Mouse (Mus musculus) liver, embryonic 13.5 days (tissue): ENCODE measurements around the gene Camk2b. TPM values are rescaled to one million over a fixed set of nuclear protein-coding genes. Genes with fewer than 3 reads are reported as not detected.

Experiments used
- ATAC-seq: fragments of 200-750 bp; cut with Nextera tagmentation; 2 replicates; pipeline ENCODE4 v1.8.0; 2017; ENCODE audit warnings: low read depth, mild to moderate bottlenecking, moderate number of reproducible peaks, moderate library complexity
- DNase-seq: peaks from one replicate; pipeline ENCODE4 v3.0.0; 2022
- H3K27ac ChIP-seq: fragments of 300-500 bp; sonication (generic); 2 replicates; pipeline ENCODE4 v1.5.1; 2015; ENCODE audit warnings: moderate library complexity, mild to moderate bottlenecking, inconsistent platforms
- H3K27me3 ChIP-seq: fragments of 300-500 bp; sonication (generic); 2 replicates; pipeline ENCODE4 v1.6.1; 2015; ENCODE audit warnings: mild to moderate bottlenecking, inconsistent platforms
- H3K36me3 ChIP-seq: fragments of 300-500 bp; sonication (generic); 2 replicates; pipeline ENCODE4 v1.6.1; 2015; ENCODE audit warnings: mild to moderate bottlenecking, inconsistent platforms
- H3K4me1 ChIP-seq: fragments of 300-500 bp; sonication (generic); replicated peaks from 2 replicates; pipeline ENCODE4 v1.6.1; 2015; ENCODE audit warnings: inconsistent platforms
- H3K4me2 ChIP-seq: fragments of 300-500 bp; sonication (generic); 2 replicates; pipeline ENCODE4 v1.6.1; 2015; ENCODE audit warnings: inconsistent platforms, mild to moderate bottlenecking, moderate library complexity
- H3K4me3 ChIP-seq: fragments of 300-500 bp; sonication (generic); replicated peaks from 2 replicates; pipeline ENCODE4 v1.5.1; 2015; ENCODE audit warnings: mild to moderate bottlenecking, inconsistent platforms
- H3K9ac ChIP-seq: fragments of 300-500 bp; sonication (generic); 2 replicates; pipeline ENCODE4 v1.6.1; 2015; ENCODE audit warnings: mild to moderate bottlenecking, inconsistent platforms
- H3K9me3 ChIP-seq: fragments of 300-500 bp; sonication (generic); replicated peaks from 2 replicates; pipeline ENCODE4 v1.6.1; 2016; ENCODE audit warnings: inconsistent platforms
- WGBS: fragments of 180-500 bp; shearing (Covaris S2); methylation state at CpG from one replicate; pipeline ENCODE4 v1.1.7; 2015; ENCODE audit not compliant: insufficient replicate concordance; 5-methylcytosine and 5-hydroxymethylcytosine counted together
- polyA plus RNA-seq: library from polyadenylated mRNA; unstranded; fragments of >200 nt; fragmentation: Nextera tagmentation; extraction: Ambion mirVana; gene quantifications from 2 replicates; pipeline ENCODE4 v1.2.1, GENCODE M21; 2015

The Camk2b gene
- polyA plus RNA-seq, 1 experiment from 2014 or later = 0.35 TPM

- ATAC-seq (no peak), DNase-seq (no peak)
- WGBS = 63% methylated on average over 2 of the region's 2 CpGs
- no peaks in the 10 kb centered on the region for H3K4me1 ChIP-seq
- H3K36me3 ChIP-seq = no peaks in the 10 kb centered on the region
- H3K27ac ChIP-seq = no peak overlapping the region
- H3K27me3 ChIP-seq = no peaks in the 10 kb centered on the region
- no peaks in the 10 kb centered on the region for H3K9me3 ChIP-seq
- no peak overlapping the region for H3K4me3 ChIP-seq
- H3K9ac ChIP-seq = no peak overlapping the region
- H3K4me2 ChIP-seq = no peak overlapping the region
These were observed 86.1 kb downstream of the Camk2b start for GRCm38 (mm10) chr11:5980108-5980507.

- DNase-seq (no peak), ATAC-seq (no peak)
- Histone ChIP-seq H3K4me1 (no peaks in the 10 kb centered on the region), H3K9me3 (no peaks in the 10 kb centered on the region), H3K27ac (no peak overlapping the region), H3K4me2 (no peak overlapping the region), H3K4me3 (no peak overlapping the region), H3K9ac (no peak overlapping the region), H3K27me3 (no peaks in the 10 kb centered on the region), H3K36me3 (no peaks in the 10 kb centered on the region)
- WGBS = 65% methylated on average over 7 of the region's 7 CpGs
These were observed 87.1 kb downstream of the Camk2b start for GRCm38 (mm10) chr11:5979088-5979487.

GRCm38 (mm10) chr11:5976106-5976505 lies 90.1 kb downstream of the Camk2b start:
- ATAC-seq = no peak
- H3K27me3 ChIP-seq = no peaks in the 10 kb centered on the region
- WGBS = 36% methylated on average over 9 of the region's 9 CpGs

GRCm38 (mm10) chr11:5975068-5975467 lies 91.1 kb downstream of the Camk2b start:
- H3K4me3 ChIP-seq = no peak overlapping the region
- H3K9me3 ChIP-seq = no peaks in the 10 kb centered on the region
- WGBS = 50% methylated on average over 2 of the region's 2 CpGs
- H3K36me3 ChIP-seq = no peaks in the 10 kb centered on the region
- no peak for DNase-seq
- no peaks in the 10 kb centered on the region for H3K27me3 ChIP-seq
- no peak overlapping the region for H3K27ac ChIP-seq
- no peak overlapping the region for H3K9ac ChIP-seq
- H3K4me2 ChIP-seq = no peak overlapping the region
- H3K4me1 ChIP-seq = peaks cover 7% of the 10 kb centered on the region
- ATAC-seq = no peak

More at GRCm38 (mm10) chr11:5976106-5976505, 90.1 kb downstream of the Camk2b start:
- no peak for DNase-seq
- Histone ChIP-seq H3K4me1 (peaks cover 7% of the 10 kb centered on the region), H3K4me2 (no peak overlapping the region), H3K27ac (no peak overlapping the region), H3K9me3 (no peaks in the 10 kb centered on the region), H3K9ac (no peak overlapping the region), H3K4me3 (no peak overlapping the region), H3K36me3 (no peaks in the 10 kb centered on the region)

GRCm38 (mm10) chr11:5974053-5974452 lies 92.1 kb downstream of the Camk2b start:
- Histone ChIP-seq H3K4me3 (no peak overlapping the region), H3K9me3 (no peaks in the 10 kb centered on the region), H3K27ac (no peak overlapping the region), H3K9ac (no peak overlapping the region), H3K27me3 (no peaks in the 10 kb centered on the region), H3K4me1 (peaks cover 7% of the 10 kb centered on the region), H3K4me2 (no peak overlapping the region), H3K36me3 (peaks cover 7% of the 10 kb centered on the region; the same call in 1 of the 2 replicates)
- WGBS = 33% methylated on average over 6 of the region's 6 CpGs
- ATAC-seq (no peak), DNase-seq (no peak)

GRCm38 (mm10) chr11:5973151-5973550 lies 93.0 kb downstream of the Camk2b start:
- WGBS = 40% methylated on average over 7 of the region's 7 CpGs
- no peak overlapping the region for H3K4me3 ChIP-seq
- no peak overlapping the region for H3K4me2 ChIP-seq
- DNase-seq (no peak), ATAC-seq (no peak)
- H3K9ac ChIP-seq = no peak overlapping the region
- H3K9me3 ChIP-seq = no peaks in the 10 kb centered on the region
- no peaks in the 10 kb centered on the region for H3K27me3 ChIP-seq
- no peak overlapping the region for H3K27ac ChIP-seq
- peaks cover 7% of the 10 kb centered on the region for H3K4me1 ChIP-seq
- H3K36me3 ChIP-seq = peaks cover 16% of the 10 kb centered on the region

- ATAC-seq = no peak
- DNase-seq = no peak
- Histone ChIP-seq H3K27ac (no peak overlapping the region), H3K4me2 (no peak overlapping the region), H3K4me3 (no peak overlapping the region), H3K36me3 (peaks cover 31% of the 10 kb centered on the region), H3K9ac (no peak overlapping the region), H3K4me1 (peaks cover 7% of the 10 kb centered on the region), H3K27me3 (no peaks in the 10 kb centered on the region), H3K9me3 (no peaks in the 10 kb centered on the region)
- 52% methylated on average over 7 of the region's 7 CpGs for WGBS
These were observed 95.0 kb downstream of the Camk2b start for GRCm38 (mm10) chr11:5971202-5971601.

GRCm38 (mm10) chr11:5968223-5968622 lies 97.9 kb downstream of the Camk2b start:
- H3K4me2 ChIP-seq = no peak overlapping the region
- H3K27me3 ChIP-seq = no peaks in the 10 kb centered on the region
- no peaks in the 10 kb centered on the region for H3K9me3 ChIP-seq
- H3K27ac ChIP-seq = no peak overlapping the region
- peaks cover 60% of the 10 kb centered on the region for H3K36me3 ChIP-seq
- H3K4me3 ChIP-seq = no peak overlapping the region
- ATAC-seq = no peak
- H3K9ac ChIP-seq = no peak overlapping the region
- DNase-seq = no peak
- H3K4me1 ChIP-seq = peaks cover 6% of the 10 kb centered on the region
- 89% methylated on average over 6 of the region's 6 CpGs for WGBS

- no peak overlapping the region for H3K9ac ChIP-seq
- H3K4me2 ChIP-seq = no peak overlapping the region
- ATAC-seq = no peak
- no peak for DNase-seq
- no peak overlapping the region for H3K4me3 ChIP-seq
- H3K27ac ChIP-seq = no peak overlapping the region
- H3K9me3 ChIP-seq = no peaks in the 10 kb centered on the region
- H3K4me1 ChIP-seq = no peaks in the 10 kb centered on the region
- H3K27me3 ChIP-seq = no peaks in the 10 kb centered on the region
- H3K36me3 ChIP-seq = peaks cover 74% of the 10 kb centered on the region
- WGBS = 80% methylated on average over 3 of the region's 3 CpGs
These were observed 99.4 kb downstream of the Camk2b start for GRCm38 (mm10) chr11:5966751-5967150.

- Histone ChIP-seq H3K4me1 (no peaks in the 10 kb centered on the region), H3K9me3 (no peaks in the 10 kb centered on the region), H3K9ac (no peak overlapping the region), H3K27me3 (no peaks in the 10 kb centered on the region), H3K27ac (no peak overlapping the region), H3K4me3 (no peak overlapping the region), H3K36me3 (peaks cover 83% of the 10 kb centered on the region), H3K4me2 (no peak overlapping the region)
- WGBS = 81% methylated on average over 11 of the region's 11 CpGs
- no peak for ATAC-seq
- DNase-seq = no peak
These were observed 100.3 kb downstream of the Camk2b start for GRCm38 (mm10) chr11:5965865-5966264.

GRCm38 (mm10) chr11:5960051-5960450 lies 106.1 kb downstream of the Camk2b start:
- H3K9ac ChIP-seq = no peak overlapping the region
- no peaks in the 10 kb centered on the region for H3K9me3 ChIP-seq
- H3K4me1 ChIP-seq = peaks cover 25% of the 10 kb centered on the region
- H3K27me3 ChIP-seq = no peaks in the 10 kb centered on the region
- H3K27ac ChIP-seq = no peak overlapping the region
- ATAC-seq = no peak
- no peak overlapping the region for H3K4me2 ChIP-seq
- no peak for DNase-seq
- WGBS = 57% methylated on average over 2 of the region's 2 CpGs
- H3K36me3 ChIP-seq = peaks cover 59% of the 10 kb centered on the region
- no peak overlapping the region for H3K4me3 ChIP-seq

GRCm38 (mm10) chr11:5955546-5956276 lies 110.5 kb downstream of the Camk2b start, which contains the start of gene Ykt6:
Gene Ykt6 (plus strand): TSS chr11:5955693.
- under 1% methylated on average over 69 of the region's 71 CpGs for WGBS
- peaks cover 17% of the 10 kb centered on the region for H3K36me3 ChIP-seq
- peak within 1 kb of the TSS; percentile 89 for H3K4me2 ChIP-seq
- H3K4me3 ChIP-seq = peak within 1 kb of the TSS; percentile 95
- no peaks in the 10 kb centered on the region for H3K27me3 ChIP-seq
- H3K9me3 ChIP-seq = no peaks in the 10 kb centered on the region
- peak within 1 kb of the TSS; percentile 87 for H3K27ac ChIP-seq
- peaks cover 32% of the 10 kb centered on the region for H3K4me1 ChIP-seq
- peak within 1 kb of the TSS; percentile 94 for H3K9ac ChIP-seq
- peak; percentile 97 for ATAC-seq
- peak; percentile 91 for DNase-seq
